Mouse (Mus musculus): ENCODE data around the gene Wwc2.

DNA sequence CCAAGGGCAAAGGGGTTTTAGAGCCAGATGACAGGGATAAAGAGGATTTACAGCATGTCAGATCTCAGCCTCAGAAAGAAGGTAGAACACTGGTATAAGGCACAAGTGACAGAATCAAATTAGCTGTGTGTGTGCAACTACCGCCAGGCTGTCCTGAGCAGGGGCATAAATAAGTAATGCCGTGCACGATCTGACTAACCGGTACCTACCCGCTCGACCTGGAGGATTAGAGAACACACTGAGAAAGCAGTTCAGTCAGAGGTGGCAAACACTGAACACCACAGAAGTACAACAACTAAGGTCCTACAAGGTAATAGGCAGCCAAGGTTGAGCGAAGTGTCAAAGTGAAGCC, 15.8 kb downstream of the Wwc2 start:
- TF ChIP-seq GATA1 (IDR thresholded peaks at IDR 0.05; ENCODE audit: borderline replicate concordance, low read length) (no peak), FLI1 (IDR thresholded peaks at IDR 0.05; ENCODE audit: low read length) (no peak)
